ENCODE assay signal across 9 mouse cellular contexts in genomic region chr4:53832321-53832720, GRCm38 (mm10). TPM values are rescaled to one million over a fixed set of nuclear protein-coding genes. Genes with fewer than 3 reads are reported as not detected.
DNase-seq lines count a peak whose midpoint lies in the region; ATAC-seq and TF ChIP-seq lines count a peak whose summit lies in the region.
"Had no signal": no experiment of that assay in that cellular context is flagged by ENCODE, and none has a peak within 500 bp of the region (broad histone marks: within the 10 kb centered on the region; RNA-seq: fewer than 3 reads in every experiment).

No protein-coding gene starts in this region.

- no peak for TF ChIP-seq POLR2A in myocyte (IDR thresholded peaks at IDR 0.05; ENCODE audit: insufficient read length, low read depth)

- H3K4me1 ChIP-seq in midbrain, embryonic 12.5 days, result peaks cover 16% of the 10 kb centered on the region; the same call in 1 of the 2 replicates
- H3K4me1 ChIP-seq in midbrain, embryonic 16.5 days (ENCODE audit: control insufficient read depth, insufficient read depth, low read length), result peaks cover 2% of the 10 kb centered on the region; the same call in 1 of the 2 replicates

- no peak overlapping the region for H3K4me2 ChIP-seq in midbrain, embryonic 12.5 days (replicated peaks)
- H3K4me2 ChIP-seq in midbrain, embryonic 16.5 days (ENCODE audit: low read length), result no peak overlapping the region
- peak overlapping the region; percentile 55 for H3K4me2 ChIP-seq in myocyte (ENCODE audit: low read depth)

- no peak overlapping the region for H3K4me3 ChIP-seq in midbrain, embryonic 12.5 days
- H3K4me3 ChIP-seq in midbrain, embryonic 16.5 days (ENCODE audit: low read depth, low read length), result no peak overlapping the region
- no peak overlapping the region for H3K4me3 ChIP-seq in myocyte

- no peaks in the 10 kb centered on the region for H3K27me3 ChIP-seq in midbrain, embryonic 12.5 days
- H3K27me3 ChIP-seq in midbrain, embryonic 16.5 days (ENCODE audit: control insufficient read depth, insufficient read depth, low read depth, low read length), result no peaks in the 10 kb centered on the region
- H3K27me3 ChIP-seq in myocyte (ENCODE audit: control insufficient read depth, insufficient read depth, insufficient read length), result no peaks in the 10 kb centered on the region

- no peaks in the 10 kb centered on the region for H3K36me3 ChIP-seq in midbrain, embryonic 12.5 days
- H3K36me3 ChIP-seq in midbrain, embryonic 16.5 days (ENCODE audit: control insufficient read depth, insufficient read depth, low read length), result no peaks in the 10 kb centered on the region
- peaks cover under 1% of the 10 kb centered on the region for H3K36me3 ChIP-seq in myocyte (ENCODE audit: control insufficient read depth, insufficient read depth)

- H3K27ac ChIP-seq in midbrain, embryonic 12.5 days (replicated peaks), result no peak overlapping the region
- H3K27ac ChIP-seq in midbrain, embryonic 16.5 days (ENCODE audit: low read length), result no peak overlapping the region
- H3K27ac ChIP-seq: stomach, postnatal 0 days had no signal

- no peak overlapping the region for H3K9ac ChIP-seq in midbrain, embryonic 12.5 days (replicated peaks)
- no peak overlapping the region for H3K9ac ChIP-seq in midbrain, embryonic 16.5 days (ENCODE audit: low read depth, low read length)

- H3K79me2 ChIP-seq in myocyte (ENCODE audit: control insufficient read depth, insufficient read depth), result peaks cover 79% of the 10 kb centered on the region

- WGBS in midbrain, embryonic 12.5 days, result 53% methylated on average over 3 of the region's 3 CpGs
- 37% methylated on average over 3 of the region's 3 CpGs for WGBS in midbrain, embryonic 16.5 days

- peak; percentile 66; the same call in 1 of the 2 replicates for ATAC-seq in midbrain, embryonic 12.5 days (ENCODE audit: low FRiP score, low read depth)
- no peak for ATAC-seq in midbrain, embryonic 16.5 days

- no peak overlapping the region for H3ac ChIP-seq in myocyte (ENCODE audit: control insufficient read depth, insufficient read length)

- H3K9me3 ChIP-seq in midbrain, embryonic 12.5 days, result no peaks in the 10 kb centered on the region
- H3K9me3 ChIP-seq in midbrain, embryonic 16.5 days (replicated peaks; ENCODE audit: control insufficient read depth, low read length, poor library complexity, severe bottlenecking), result no peaks in the 10 kb centered on the region

- peak; percentile 93 for DNase-seq in heart, adult 11 months
- no peak for DNase-seq in heart, adult 8-10 months (ENCODE audit: low spot score)
- DNase-seq in layer of hippocampus, adult 8-10 months (ENCODE audit: low spot score in 2 of 2), result peak; percentile 36 to 43
- DNase-seq in right cerebral cortex, postnatal 10 days (ENCODE audit: low spot score in 2 of 2), result no peak
- DNase-seq in thymus, postnatal 36 days, result no peak

TF ChIP-seq in myocyte, 11 proteins besides CTCF, POLR2A, EP300 and RAD21:
- peak; percentile 58 for TF ChIP-seq TCF12 (IDR thresholded peaks at IDR 0.05; ENCODE audit: insufficient read depth, poor library complexity, severe bottlenecking)
- TF ChIP-seq MYOG (IDR thresholded peaks at IDR 0.05; ENCODE audit: control insufficient read depth in 1 of 3, insufficient read depth in 1 of 3, insufficient read length in 2 of 3, low read depth in 2 of 3), result peak; percentile 82 to 97 (median 92)
- peak; percentile 74 for TF ChIP-seq TCF3 (IDR thresholded peaks at IDR 0.05; ENCODE audit: insufficient read length, low read depth)
- no peak for TF ChIP-seq CEBPB (IDR thresholded peaks at IDR 0.05; ENCODE audit: insufficient read depth, poor library complexity, severe bottlenecking)
- TF ChIP-seq MYOD1 (IDR thresholded peaks at IDR 0.05; ENCODE audit: control insufficient read depth in 1 of 3, insufficient read length in 2 of 3, low read depth in 2 of 3), result peak; percentile 77 to 95 (median 90)

RNA-seq across cellular contexts. Expression of gene Tmem38b, which starts 6.5 kb away (rescaled TPM):
- 10 to 100 TPM; 21.7 to 30.6 (median 27.4) TPM for total RNA-seq in heart, adult 8-10 months (2022)
- polyA plus RNA-seq in midbrain, embryonic 12.5 days (2016; fragmentation: Nextera tagmentation; extraction: Ambion mirVana), result 12.7 and 12.8 TPM in 2 replicates
- polyA plus RNA-seq in midbrain, embryonic 16.5 days (2015; fragmentation: Nextera tagmentation; extraction: Ambion mirVana), result 7.7 and 8.3 TPM in 2 replicates
- total RNA-seq in layer of hippocampus, adult 8-10 months (2022), result 10 to 100 TPM; 13.4 to 18.8 (median 17.3) TPM
- polyA plus RNA-seq in myocyte (2012; fragmentation: generic; extraction: Trizol), result 39.7 TPM

RNA-seq across cellular contexts. Expression of gene Tal2, which starts 52.8 kb away (rescaled TPM):
- under 1 TPM in 3 of 4 experiments, not detected in 1; 0.09 to 0.22 (median 0.09) TPM for total RNA-seq in heart, adult 8-10 months (2022)
- polyA plus RNA-seq in midbrain, embryonic 12.5 days (2016; fragmentation: Nextera tagmentation; extraction: Ambion mirVana), result 40.5 and 44.2 TPM in 2 replicates
- polyA plus RNA-seq in midbrain, embryonic 16.5 days (2015; fragmentation: Nextera tagmentation; extraction: Ambion mirVana), result 2.0 and 2.3 TPM in 2 replicates
- under 1 TPM; 0.10 to 0.20 (median 0.15) TPM for total RNA-seq in layer of hippocampus, adult 8-10 months (2022)
- 0.17 TPM for polyA plus RNA-seq in myocyte (2012; fragmentation: generic; extraction: Trizol)

Comparison
In these comparisons a context has a peak if more than half of its experiments do, and no peak if none do; other contexts are left out.
1. DNase-seq: peak in heart, adult 11 months (single experiment) and layer of hippocampus, adult 8-10 months (2 of 2); none in heart, adult 8-10 months (single experiment), right cerebral cortex, postnatal 10 days (0 of 2) and thymus, postnatal 36 days (0 of 2).
2. RNA of gene Tal2, which starts 52.8 kb away (polyA plus RNA-seq): 40.5 to 44.2 TPM in midbrain, embryonic 12.5 days; 2.0 to 2.3 TPM in midbrain, embryonic 16.5 days and 0.17 TPM in myocyte (single experiment); every median in the first group is over 10 times any median in the second.